Mouse (Mus musculus) ES-E14 (cell line): ENCODE measurements around the gene Pnpla7.

Experiments
- CHD2 ChIP-seq: IDR thresholded peaks from 2 replicates; pipeline ENCODE4 v1.6.1; 2014; ENCODE audit warnings: mild to moderate bottlenecking, low read depth, low read length, inconsistent platforms
- HCFC1 ChIP-seq: IDR thresholded peaks from 2 replicates; pipeline ENCODE4 v1.6.1; 2012; ENCODE audit warnings: low read length, inconsistent platforms, borderline replicate concordance; ENCODE audit not compliant: insufficient read depth
- ZNF384 ChIP-seq: IDR thresholded peaks from 2 replicates; pipeline ENCODE4 v1.6.1; 2012; ENCODE audit warnings: low read depth, low read length, inconsistent platforms

GRCm38 (mm10) chr2:24934441-24934963 lies 41.3 kb upstream of the Pnpla7 start:
- TF ChIP-seq HCFC1 (no peak), ZNF384 (no peak), CHD2 (no peak)
